Mouse (Mus musculus) telencephalon, adult 2 months (tissue): Measurements from ENCODE around the gene Gpr141.

Source experiments
- DNase-seq: peaks from one replicate; pipeline ENCODE4 v3.0.0-alpha.2; 2011; ENCODE audit warnings: low read depth, low spot score

Gene Gpr141

DNA sequence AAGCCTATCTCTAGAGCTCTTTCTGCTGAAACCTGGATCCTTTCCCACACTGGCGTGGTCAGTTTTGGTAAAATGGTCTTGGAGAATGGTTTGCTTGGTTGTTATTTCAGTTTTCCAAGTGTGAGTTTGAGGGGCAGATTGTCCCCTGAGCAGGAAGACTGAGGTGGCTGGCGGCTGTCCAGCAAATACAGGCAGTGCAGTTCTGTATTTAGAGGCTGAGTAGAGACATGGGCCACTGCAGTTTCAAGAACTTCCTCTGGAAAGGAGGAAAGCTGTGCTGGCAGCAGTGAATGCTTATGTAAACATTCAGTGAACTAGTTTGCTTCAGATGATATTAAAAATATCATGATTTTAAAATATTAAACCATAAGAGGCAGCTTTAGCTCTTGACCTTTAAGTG lies 93.2 kb downstream of the Gpr141 start:
- DNase-seq: no peak

DNA sequence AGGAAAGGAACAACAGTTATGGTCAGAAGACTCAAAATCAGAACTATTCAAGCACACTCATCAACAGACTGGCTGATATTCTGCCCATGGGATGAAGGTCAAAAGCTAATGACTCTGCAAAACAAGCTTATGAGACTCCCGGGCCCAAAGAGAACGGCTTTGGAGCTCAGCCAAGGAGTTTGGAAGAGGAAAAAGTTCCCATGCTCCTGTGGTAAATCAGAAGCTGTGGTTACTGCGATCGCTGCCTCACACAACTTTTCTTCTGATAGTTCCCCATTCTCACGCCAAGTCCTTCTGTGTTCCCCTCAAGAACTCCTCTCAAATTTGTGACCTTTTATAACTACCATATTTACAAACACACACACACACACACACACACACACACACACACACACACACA lies 105.1 kb downstream of the Gpr141 start:
- DNase-seq: no peak

- no peak for DNase-seq
These were observed 106.9 kb downstream of the Gpr141 start for GRCm38 (mm10) chr13:19717201-19717600.

DNA sequence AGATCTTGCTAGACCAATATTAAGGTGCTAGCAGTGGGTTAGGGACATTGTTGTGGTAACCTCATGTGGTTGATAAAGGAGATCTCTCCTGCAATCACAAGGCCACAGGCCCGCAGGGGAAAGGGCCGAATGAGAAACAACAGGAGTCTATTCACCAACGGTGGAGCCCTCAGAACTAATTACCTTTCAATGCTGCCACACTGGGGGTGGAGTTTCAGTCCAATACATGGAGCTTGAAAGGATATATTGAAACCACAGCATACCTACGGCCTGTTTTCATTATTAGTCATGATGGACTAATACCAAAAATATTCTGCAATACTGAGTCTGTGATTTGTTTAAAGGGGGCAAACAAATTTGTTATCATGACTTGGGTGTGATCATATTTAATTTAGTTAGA lies 120.3 kb downstream of the Gpr141 start:
- DNase-seq: no peak

DNA sequence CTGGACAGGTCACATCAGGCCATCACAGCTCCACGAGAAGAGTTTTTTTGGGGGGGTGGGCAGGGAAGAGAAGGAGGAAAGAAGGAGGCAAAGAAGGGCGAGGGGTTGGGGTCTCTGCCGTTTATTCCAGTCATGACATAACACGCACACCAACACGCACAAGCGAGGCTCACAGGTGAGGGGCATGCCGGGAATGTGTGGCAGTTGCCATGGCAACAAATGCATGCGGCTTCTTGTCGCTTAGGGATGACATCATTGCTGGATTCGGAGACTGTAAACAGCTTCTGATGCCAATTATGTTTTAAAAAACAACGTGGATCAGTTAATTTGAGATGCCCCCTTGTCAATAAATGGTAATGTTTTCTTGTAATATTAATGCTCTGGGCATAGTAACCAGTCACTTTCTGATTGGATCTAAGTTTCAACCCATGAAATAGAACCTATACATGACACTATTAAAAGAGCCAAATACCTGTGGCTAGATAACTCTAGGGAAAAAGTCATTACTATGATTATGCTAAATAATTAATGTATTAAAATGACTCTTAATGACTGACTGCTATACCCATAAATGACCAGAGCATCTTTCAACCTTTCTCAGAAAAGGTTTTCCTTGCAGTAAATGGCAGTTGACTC lies 122.5 kb downstream of the Gpr141 start:
- DNase-seq: peak; percentile 53

DNA sequence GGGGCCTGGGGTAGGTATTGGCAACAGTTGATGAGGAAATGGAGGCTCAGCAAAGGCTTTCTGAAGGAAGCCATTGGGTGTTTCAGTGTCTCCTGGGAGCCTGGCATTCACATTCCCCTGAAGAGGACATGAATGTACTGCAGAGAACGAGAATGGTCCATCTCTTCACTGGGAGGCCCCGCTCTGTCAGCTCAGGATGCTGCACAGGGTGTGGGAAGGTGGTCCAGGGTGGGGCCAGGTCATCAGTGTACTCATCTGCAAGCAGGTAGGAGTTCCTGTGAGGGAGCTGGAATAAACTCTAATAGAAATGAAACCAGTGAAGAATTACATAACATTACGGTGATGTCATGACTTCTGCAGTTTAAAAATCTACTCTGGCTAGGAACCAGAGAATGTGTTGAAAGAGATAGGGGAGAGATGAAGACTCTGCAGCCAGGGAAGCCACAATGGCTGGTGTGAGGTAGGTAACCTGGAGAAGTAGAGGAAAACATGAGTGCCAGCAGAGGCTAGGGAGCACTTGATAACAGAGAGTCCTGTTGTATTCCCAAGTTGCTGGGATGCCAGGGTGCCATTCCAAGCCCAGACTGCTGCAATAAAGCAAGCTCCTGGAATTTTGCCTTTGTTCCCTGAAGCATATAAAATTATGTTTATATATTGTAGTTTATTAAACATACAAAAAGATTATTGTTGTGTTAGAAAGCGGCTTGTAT lies 123.2 kb downstream of the Gpr141 start:
- DNase-seq: no peak
